Mouse (Mus musculus) neural tube, embryonic 12.5 days (tissue): Measurements from ENCODE around the gene Zdhhc18. TPM values are rescaled to one million over a fixed set of nuclear protein-coding genes. Genes with fewer than 3 reads are reported as not detected.

Experiments used
- ATAC-seq: fragments of 200-750 bp; cut with Nextera tagmentation; 2 replicates; pipeline ENCODE4 v1.8.0; 2017; ENCODE audit warnings: low read depth, mild to moderate bottlenecking, moderate TSS enrichment, moderate library complexity; ENCODE audit not compliant: low FRiP score
- H3K27ac ChIP-seq: fragments of 300-500 bp; sonication (generic); 2 replicates; pipeline ENCODE4 v1.5.1; 2016
- H3K27me3 ChIP-seq: fragments of 300-500 bp; sonication (generic); replicated peaks from 2 replicates; pipeline ENCODE4 v1.6.1; 2016; ENCODE audit warnings: mild to moderate bottlenecking
- H3K36me3 ChIP-seq: fragments of 300-500 bp; sonication (generic); 2 replicates; pipeline ENCODE4 v1.6.1; 2016; ENCODE audit warnings: mild to moderate bottlenecking
- H3K4me1 ChIP-seq: fragments of 300-500 bp; sonication (generic); 2 replicates; pipeline ENCODE4 v1.6.1; 2016
- H3K4me2 ChIP-seq: fragments of 300-500 bp; sonication (generic); replicated peaks from 2 replicates; pipeline ENCODE4 v1.6.1; 2016; ENCODE audit warnings: mild to moderate bottlenecking
- H3K4me3 ChIP-seq: fragments of 300-500 bp; sonication (generic); 2 replicates; pipeline ENCODE4 v1.5.1; 2016
- H3K9ac ChIP-seq: fragments of 300-500 bp; sonication (generic); 2 replicates; pipeline ENCODE4 v1.6.1; 2016; ENCODE audit warnings: mild to moderate bottlenecking
- H3K9me3 ChIP-seq: fragments of 300-500 bp; sonication (generic); 2 replicates; pipeline ENCODE4 v1.6.1; 2016; ENCODE audit warnings: mild to moderate bottlenecking
- WGBS: fragments of 180-500 bp; shearing (Covaris S2); methylation state at CpG from one replicate; pipeline ENCODE4 v1.1.7; 2016; 5-methylcytosine and 5-hydroxymethylcytosine counted together
- polyA plus RNA-seq: library from polyadenylated mRNA; unstranded; fragments of >200 nt; fragmentation: Nextera tagmentation; extraction: Ambion mirVana; gene quantifications from 2 replicates; pipeline ENCODE4 v1.2.1, GENCODE M21; 2016

Zdhhc18 gene
- polyA plus RNA-seq, 1 experiment from 2014 or later, result 9.9 TPM

- H3K9me3 ChIP-seq, result 0 out of 2 replicates have a peak, but pooled peaks cover 7% of the 10 kb centered on the region
- no peak overlapping the region for H3K4me2 ChIP-seq
- H3K27me3 ChIP-seq, result no peaks in the 10 kb centered on the region
- no peak overlapping the region for H3K9ac ChIP-seq
- WGBS, result 83% methylated on average over 3 of the region's 3 CpGs
- no peak overlapping the region for H3K4me3 ChIP-seq
- no peak for ATAC-seq
- no peaks in the 10 kb centered on the region for H3K36me3 ChIP-seq
- H3K27ac ChIP-seq, result no peak overlapping the region
- H3K4me1 ChIP-seq, result no peaks in the 10 kb centered on the region
These were observed 4.8 kb downstream of the Zdhhc18 start for GRCm38 (mm10) chr4:133645195-133645594.

- Histone ChIP-seq H3K9ac (no peak overlapping the region), H3K4me3 (no peak overlapping the region), H3K4me1 (peaks cover 18% of the 10 kb centered on the region), H3K9me3 (no peaks in the 10 kb centered on the region), H3K4me2 (no peak overlapping the region), H3K27ac (no peak overlapping the region), H3K36me3 (no peaks in the 10 kb centered on the region), H3K27me3 (no peaks in the 10 kb centered on the region)
- 86% methylated on average over 5 of the region's 5 CpGs for WGBS
- no peak for ATAC-seq
These were observed 15.9 kb downstream of the Zdhhc18 start for GRCm38 (mm10) chr4:133634043-133634410.

GRCm38 (mm10) chr4:133633332-133634042 lies 16.5 kb downstream of the Zdhhc18 start:
- Histone ChIP-seq H3K9me3 (no peaks in the 10 kb centered on the region), H3K27ac (no peak overlapping the region), H3K27me3 (no peaks in the 10 kb centered on the region), H3K9ac (peak overlapping the region; percentile 88), H3K4me1 (peaks cover 18% of the 10 kb centered on the region), H3K4me2 (peak overlapping the region; percentile 89), H3K4me3 (peak overlapping the region; percentile 76), H3K36me3 (no peaks in the 10 kb centered on the region)
- ATAC-seq, result peak; percentile 74
- WGBS, result 8% methylated on average over 42 of the region's 47 CpGs

GRCm38 (mm10) chr4:133632483-133633327 lies 17.2 kb downstream of the Zdhhc18 start:
- Histone ChIP-seq H3K9me3 (no peaks in the 10 kb centered on the region), H3K27ac (no peak overlapping the region), H3K27me3 (no peaks in the 10 kb centered on the region), H3K36me3 (no peaks in the 10 kb centered on the region), H3K9ac (peak overlapping the region; percentile 88), H3K4me1 (peaks cover 18% of the 10 kb centered on the region), H3K4me2 (peak overlapping the region; percentile 89), H3K4me3 (peak overlapping the region; percentile 76)
- 1% methylated on average over 61 of the region's 69 CpGs for WGBS
- peak; percentile 53 for ATAC-seq

GRCm38 (mm10) chr4:133631769-133632411 lies 18.1 kb downstream of the Zdhhc18 start:
- Histone ChIP-seq H3K4me3 (peak overlapping the region; percentile 76), H3K27me3 (no peaks in the 10 kb centered on the region), H3K4me2 (peak overlapping the region; percentile 89), H3K27ac (no peak overlapping the region), H3K36me3 (peaks cover 2% of the 10 kb centered on the region; the same call in 1 of the 2 replicates), H3K9ac (peak overlapping the region; percentile 88), H3K4me1 (peaks cover 18% of the 10 kb centered on the region), H3K9me3 (no peaks in the 10 kb centered on the region)
- WGBS, result 46% methylated on average over 9 of the region's 9 CpGs
- no peak for ATAC-seq

GRCm38 (mm10) chr4:133631071-133631768 lies 18.7 kb downstream of the Zdhhc18 start:
- Histone ChIP-seq H3K4me3 (no peak overlapping the region), H3K27me3 (no peaks in the 10 kb centered on the region), H3K9ac (0 out of 2 replicates have a peak overlapping the region, but pooled peaks have one; percentile 2), H3K27ac (no peak overlapping the region), H3K9me3 (no peaks in the 10 kb centered on the region), H3K36me3 (peaks cover 8% of the 10 kb centered on the region), H3K4me1 (peaks cover 18% of the 10 kb centered on the region), H3K4me2 (peak overlapping the region; percentile 89; the same call in 1 of the 2 replicates)
- ATAC-seq, result no peak
- 89% methylated on average over 14 of the region's 14 CpGs for WGBS

GRCm38 (mm10) chr4:133630326-133630920 lies 19.5 kb downstream of the Zdhhc18 start:
- no peak overlapping the region for H3K9ac ChIP-seq
- H3K27me3 ChIP-seq, result no peaks in the 10 kb centered on the region
- WGBS, result 93% methylated on average over 8 of the region's 8 CpGs
- H3K4me3 ChIP-seq, result no peak overlapping the region
- H3K36me3 ChIP-seq, result peaks cover 16% of the 10 kb centered on the region
- H3K4me2 ChIP-seq, result no peak overlapping the region
- ATAC-seq, result no peak
- no peak overlapping the region for H3K27ac ChIP-seq
- H3K9me3 ChIP-seq, result no peaks in the 10 kb centered on the region
- peaks cover 18% of the 10 kb centered on the region for H3K4me1 ChIP-seq

GRCm38 (mm10) chr4:133629191-133629590 lies 20.8 kb downstream of the Zdhhc18 start:
- Histone ChIP-seq H3K27me3 (no peaks in the 10 kb centered on the region), H3K36me3 (peaks cover 22% of the 10 kb centered on the region), H3K4me1 (peaks cover 18% of the 10 kb centered on the region), H3K4me2 (no peak overlapping the region), H3K9me3 (no peaks in the 10 kb centered on the region), H3K9ac (no peak overlapping the region), H3K4me3 (no peak overlapping the region), H3K27ac (no peak overlapping the region)
- ATAC-seq, result no peak
- WGBS, result 89% methylated on average over 7 of the region's 7 CpGs

GRCm38 (mm10) chr4:133628517-133628916 lies 21.4 kb downstream of the Zdhhc18 start:
- H3K4me2 ChIP-seq, result no peak overlapping the region
- no peak overlapping the region for H3K9ac ChIP-seq
- no peak for ATAC-seq
- H3K4me1 ChIP-seq, result peaks cover 18% of the 10 kb centered on the region
- no peaks in the 10 kb centered on the region for H3K27me3 ChIP-seq
- no peak overlapping the region for H3K4me3 ChIP-seq
- no peaks in the 10 kb centered on the region for H3K9me3 ChIP-seq
- WGBS, result 86% methylated on average over 2 of the region's 2 CpGs
- H3K36me3 ChIP-seq, result peaks cover 25% of the 10 kb centered on the region
- H3K27ac ChIP-seq, result no peak overlapping the region

- H3K4me3 ChIP-seq, result no peak overlapping the region
- H3K36me3 ChIP-seq, result peaks cover 30% of the 10 kb centered on the region
- H3K27ac ChIP-seq, result no peak overlapping the region
- no peak overlapping the region for H3K9ac ChIP-seq
- no peak overlapping the region for H3K4me2 ChIP-seq
- no peaks in the 10 kb centered on the region for H3K9me3 ChIP-seq
- H3K27me3 ChIP-seq, result no peaks in the 10 kb centered on the region
- no peak for ATAC-seq
- H3K4me1 ChIP-seq, result peaks cover 10% of the 10 kb centered on the region
- 94% methylated on average over 14 of the region's 14 CpGs for WGBS
These were observed 22.9 kb downstream of the Zdhhc18 start for GRCm38 (mm10) chr4:133627039-133627438.

GRCm38 (mm10) chr4:133626621-133627020 lies 23.3 kb downstream of the Zdhhc18 start:
- Histone ChIP-seq H3K27ac (no peak overlapping the region), H3K4me1 (peaks cover 6% of the 10 kb centered on the region), H3K9ac (no peak overlapping the region), H3K4me3 (no peak overlapping the region), H3K9me3 (no peaks in the 10 kb centered on the region), H3K27me3 (no peaks in the 10 kb centered on the region), H3K4me2 (no peak overlapping the region), H3K36me3 (peaks cover 30% of the 10 kb centered on the region)
- ATAC-seq, result no peak
- whole genome bisulfite sequencing, result 87% methylated on average over 9 of the region's 9 CpGs
